Mouse (Mus musculus) heart, postnatal 0 days (tissue): ENCODE data around the gene Gm17606.

Experiments
- CTCF ChIP-seq: IDR thresholded peaks from 2 replicates; pipeline ENCODE4 v1.5.1; 2016; ENCODE audit warnings: antibody characterized with exemption, control low read depth, low read depth
- EP300 ChIP-seq: IDR thresholded peaks from 2 replicates; pipeline ENCODE4 v1.6.1; 2016; ENCODE audit warnings: antibody characterized with exemption, low read depth

GRCm38 (mm10) chr14:54607226-54607625, 33.5 kb upstream of the Gm17606 start:
- TF ChIP-seq EP300 (no peak), CTCF (no peak)
